Mouse (Mus musculus) liver, adult 2 months (tissue): ENCODE measurements around the gene Apobec1. TPM values are rescaled to one million over a fixed set of nuclear protein-coding genes. Genes with fewer than 3 reads are reported as not detected.
"Not testable (repeated sequence)": the region's sequence is repeated elsewhere in the genome, so short reads cannot be mapped to it uniquely, and the experiment has no call there.

Source experiments
- DNase-seq: peaks from one replicate; pipeline ENCODE4 v3.0.0-alpha.2; 2011; ENCODE audit warnings: low read depth, low spot score; ENCODE audit errors: extremely low read depth
- H3K27ac ChIP-seq: fragments of 200-500 bp; replicated peaks from 2 replicates; pipeline ENCODE4 v1.5.1; 2012; ENCODE audit warnings: low read depth, mild to moderate bottlenecking, control low read depth, inconsistent platforms, low read length; ENCODE audit not compliant: insufficient read depth
- H3K27me3 ChIP-seq: fragments of 200-500 bp; 2 replicates; pipeline ENCODE4 v1.6.1; 2012; ENCODE audit warnings: mild to moderate bottlenecking, moderate library complexity, low read length, inconsistent platforms; ENCODE audit not compliant: control insufficient read depth, insufficient read depth
- H3K36me3 ChIP-seq: fragments of 200-500 bp; 2 replicates; pipeline ENCODE4 v1.6.1; 2012; ENCODE audit warnings: low read length, inconsistent platforms; ENCODE audit not compliant: control insufficient read depth, insufficient read depth
- H3K4me1 ChIP-seq: fragments of 200-500 bp; 2 replicates; pipeline ENCODE4 v1.6.1; 2011; ENCODE audit warnings: low read length; ENCODE audit not compliant: control insufficient read depth, insufficient read depth
- H3K4me3 ChIP-seq: fragments of 200-500 bp; 2 replicates; pipeline ENCODE4 v1.5.1; 2011; ENCODE audit warnings: low read depth, mild to moderate bottlenecking, control low read depth, low read length, moderate library complexity; ENCODE audit not compliant: insufficient read depth
- H3K79me2 ChIP-seq: fragments of 200-500 bp; 2 replicates; pipeline ENCODE4 v1.6.1; 2012; ENCODE audit warnings: inconsistent platforms, mild to moderate bottlenecking, low read length, moderate library complexity; ENCODE audit not compliant: control insufficient read depth, insufficient read depth
- H3K9ac ChIP-seq: fragments of 200-500 bp; 2 replicates; pipeline ENCODE4 v1.6.1; 2012; ENCODE audit warnings: low read depth, mild to moderate bottlenecking, control low read depth, inconsistent platforms, low read length
- CTCF ChIP-seq: fragments of 200-500 bp; IDR thresholded peaks from 2 replicates; pipeline ENCODE4 v1.5.1; 2011; ENCODE audit warnings: low read depth, low read length, control low read depth
- POLR2A ChIP-seq: fragments of 200-500 bp; IDR thresholded peaks from 2 replicates; pipeline ENCODE4 v1.6.1; 2011; ENCODE audit warnings: low read length, control low read depth; ENCODE audit not compliant: insufficient read depth; ENCODE audit errors: extremely low read depth
- WGBS: fragments of 180-500 bp; shearing (Covaris S2); methylation state at CpG from one replicate; pipeline ENCODE4 v1.1.7; 2018; 5-methylcytosine and 5-hydroxymethylcytosine counted together
- polyA plus RNA-seq: library from polyadenylated mRNA; depleted of rRNA; stranded (reverse); fragments of >200 nt; gene quantifications from 2 replicates; pipeline ENCODE4 v1.2.3, GENCODE M21; 2012; rRNA removed
- total RNA-seq: library from RNA; depleted of rRNA; stranded (reverse); fragments of >200 nt; gene quantifications from 2 replicates; pipeline ENCODE4 v1.2.3, GENCODE M21; 2014; rRNA removed

Gene Apobec1
- 17.3 and 21.9 TPM in 2 replicates for total RNA-seq
- 16.3 and 18.2 TPM in 2 replicates for polyA plus RNA-seq

GRCm38 (mm10) chr6:122602242-122602991 is at the start of gene Apobec1:
TSS of gene Apobec1 (minus strand) at chr6:122602444.
- Histone ChIP-seq H3K9ac (peak within 1 kb of the TSS; percentile 78), H3K4me1 (peaks cover 22% of the 10 kb centered on the region), H3K4me3 (peak within 1 kb of the TSS; percentile 66), H3K27ac (peak within 1 kb of the TSS; percentile 95), H3K79me2 (no peaks in the 10 kb centered on the region; the same call in 1 of the 2 replicates), H3K36me3 (peaks cover 12% of the 10 kb centered on the region), H3K27me3 (no peaks in the 10 kb centered on the region)
- TF ChIP-seq CTCF (no peak), POLR2A (peak; percentile 89)
- WGBS, result under 1% methylated on average over 22 of the region's 22 CpGs
- DNase-seq, result peak; percentile 97

- WGBS, result 75% methylated on average over 5 of the region's 5 CpGs
- Histone ChIP-seq H3K27ac (no peak overlapping the region), H3K4me1 (no peaks in the 10 kb centered on the region), H3K36me3 (no peaks in the 10 kb centered on the region), H3K27me3 (no peaks in the 10 kb centered on the region), H3K79me2 (no peaks in the 10 kb centered on the region), H3K4me3 (no peak overlapping the region), H3K9ac (no peak overlapping the region)
- DNase-seq, result no peak
- no peak for TF ChIP-seq CTCF
- no peak for TF ChIP-seq POLR2A
Observed at GRCm38 (mm10) chr6:122650398-122650980, 48.2 kb upstream of the Apobec1 start.

DNA sequence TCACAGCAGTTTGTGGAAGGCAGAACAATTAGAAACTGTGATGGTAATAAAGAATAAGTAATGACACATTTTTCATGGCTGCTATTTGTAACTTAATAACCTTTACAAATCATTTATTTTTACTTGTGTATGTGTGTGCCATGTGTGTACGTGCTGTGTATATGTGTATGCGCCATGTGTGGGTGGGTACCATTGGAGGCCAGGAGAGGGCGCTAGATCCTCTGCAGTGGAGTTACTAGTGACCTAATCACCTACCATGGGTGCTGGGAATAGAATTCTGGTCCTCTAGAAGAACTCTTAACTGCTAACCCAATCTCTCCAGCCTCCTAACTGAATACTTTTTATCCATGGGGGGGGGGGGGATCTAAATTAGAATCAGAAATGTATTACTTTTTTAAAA is 47.7 kb upstream of the Apobec1 start:
- 80% methylated on average over 3 of the region's 3 CpGs for WGBS
- no peak overlapping the region for H3K9ac ChIP-seq

GRCm38 (mm10) chr6:122644196-122644595 is 42.0 kb upstream of the Apobec1 start:
- H3K4me1 ChIP-seq, H3K27me3 ChIP-seq, H3K4me3 ChIP-seq, H3K9ac ChIP-seq, H3K79me2 ChIP-seq, DNase-seq, H3K36me3 ChIP-seq, H3K27ac ChIP-seq: not testable (repeated sequence)
- WGBS, result 90% methylated on average over 21 of the region's 21 CpGs

More for the DNA sequence above, 47.7 kb upstream of the Apobec1 start:
- DNase-seq, result no peak
- Histone ChIP-seq H3K79me2 (no peaks in the 10 kb centered on the region), H3K36me3 (no peaks in the 10 kb centered on the region), H3K27ac (no peak overlapping the region), H3K4me1 (no peaks in the 10 kb centered on the region), H3K4me3 (no peak overlapping the region), H3K27me3 (no peaks in the 10 kb centered on the region)
- TF ChIP-seq POLR2A (no peak), CTCF (no peak)

- not testable (repeated sequence) for H3K4me1 ChIP-seq, H3K4me3 ChIP-seq, H3K27me3 ChIP-seq, H3K9ac ChIP-seq, H3K79me2 ChIP-seq, H3K27ac ChIP-seq, DNase-seq, H3K36me3 ChIP-seq
- WGBS, result 52% methylated on average over 4 of the region's 4 CpGs
Observed at GRCm38 (mm10) chr6:122637566-122637965, 35.3 kb upstream of the Apobec1 start.

DNA sequence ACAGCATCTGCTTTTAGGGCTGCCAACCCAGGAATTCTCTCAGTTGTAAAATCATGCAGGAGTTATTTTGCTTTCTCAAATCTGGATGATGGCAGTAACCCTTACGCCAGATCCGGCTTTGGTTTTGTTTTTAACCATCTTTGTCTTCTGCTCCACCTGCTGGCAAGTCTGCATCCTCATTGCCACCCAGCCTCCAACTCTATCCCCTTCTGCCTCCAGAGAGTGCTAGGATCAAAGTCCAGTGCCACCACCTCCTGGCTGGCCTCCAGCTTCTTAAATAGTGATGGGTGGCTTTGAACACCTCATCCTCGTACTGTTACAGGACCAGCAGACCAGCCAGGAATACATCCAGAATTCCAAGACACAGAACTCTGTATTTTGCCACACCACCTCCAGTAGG is 34.4 kb upstream of the Apobec1 start:
- Histone ChIP-seq H3K79me2 (no peaks in the 10 kb centered on the region), H3K4me1 (peaks cover 2% of the 10 kb centered on the region), H3K4me3 (no peak overlapping the region), H3K27me3 (no peaks in the 10 kb centered on the region), H3K36me3 (no peaks in the 10 kb centered on the region), H3K9ac (no peak overlapping the region), H3K27ac (no peak overlapping the region)
- no peak for TF ChIP-seq POLR2A
- peak; percentile 16; the same call in 1 of the 2 replicates for TF ChIP-seq CTCF
- DNase-seq, result peak; percentile 48
- WGBS, result 42% methylated on average over 3 of the region's 3 CpGs
